Mouse (Mus musculus): Measurements from ENCODE around the gene Abhd2. TPM values are rescaled to one million over a fixed set of nuclear protein-coding genes. Genes with fewer than 3 reads are reported as not detected.

Gene Abhd2
- total RNA-seq, 2 experiments from 2014 or later = 67.1 to 83.8 TPM

DNA sequence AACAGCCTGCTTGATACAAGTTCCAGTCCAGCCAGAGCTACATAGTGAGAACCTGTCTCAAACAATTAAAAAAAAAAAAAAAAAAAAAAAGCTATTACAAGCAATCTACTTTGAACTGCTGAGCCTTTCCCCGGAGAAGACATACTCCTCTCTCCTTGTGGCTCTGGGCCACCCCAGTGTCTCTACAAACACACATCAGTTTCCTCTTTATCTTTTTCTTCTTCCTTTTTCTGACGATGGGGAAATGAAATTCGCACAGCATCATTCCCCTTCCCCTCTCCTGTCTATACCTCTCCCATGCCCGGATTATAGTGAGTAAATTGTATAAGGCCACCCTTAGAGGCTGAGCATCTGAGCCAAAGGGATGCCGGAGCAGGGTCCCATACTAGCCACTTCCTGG is 95.7 kb downstream of the Abhd2 start:
- no peak for DNase-seq (ENCODE audit: extremely low spot score in 1 of 2, low spot score in 1 of 2)

DNA sequence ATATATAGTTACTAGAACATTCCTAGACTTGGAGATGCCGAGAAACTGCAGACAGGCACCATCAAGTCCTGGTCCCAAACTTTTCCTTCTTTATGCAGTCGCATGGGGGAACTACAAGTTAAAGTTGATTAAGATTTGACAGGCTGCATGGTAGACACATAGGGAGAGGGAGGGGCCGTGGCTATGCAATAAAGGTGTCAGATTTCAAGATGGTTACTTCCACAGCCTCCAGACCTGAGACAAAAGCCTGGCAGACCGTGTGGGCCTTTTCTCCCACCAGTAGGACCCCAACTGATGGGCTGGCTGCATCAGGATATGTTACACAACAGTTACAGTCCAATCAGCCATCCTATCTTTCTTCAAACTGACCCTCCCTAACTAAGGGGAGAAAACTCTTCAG is 96.4 kb downstream of the Abhd2 start:
- no peak for DNase-seq (ENCODE audit: extremely low spot score in 1 of 2, low spot score in 1 of 2)

- peak; percentile 65 to 90 for DNase-seq (ENCODE audit: extremely low spot score in 1 of 2, low spot score in 1 of 2)
These were observed 98.4 kb downstream of the Abhd2 start for GRCm38 (mm10) chr7:79371321-79371879.

DNA sequence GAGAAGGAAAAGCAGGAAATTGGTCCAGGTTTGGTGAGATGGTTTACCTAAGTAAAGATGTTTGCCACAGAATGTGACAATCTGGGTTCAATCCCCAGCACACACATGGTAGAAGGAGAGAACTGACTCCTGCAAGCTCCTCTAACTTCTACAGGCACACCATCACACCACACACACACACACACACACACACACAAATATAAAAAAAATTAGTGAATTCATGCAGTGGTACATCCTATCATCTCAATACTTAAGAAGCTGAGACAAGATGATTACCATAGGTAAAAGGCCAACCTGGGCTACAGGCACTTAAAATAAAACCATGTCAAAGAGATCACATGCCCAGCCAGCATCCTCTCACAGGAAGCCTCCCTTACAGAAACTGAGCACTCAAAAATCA is 101.0 kb downstream of the Abhd2 start:
- DNase-seq (ENCODE audit: extremely low spot score in 1 of 2, low spot score in 1 of 2) = no peak

- no peak for DNase-seq (ENCODE audit: extremely low spot score in 1 of 2, low spot score in 1 of 2)
These were observed 102.6 kb downstream of the Abhd2 start for GRCm38 (mm10) chr7:79375594-79375993.

DNA sequence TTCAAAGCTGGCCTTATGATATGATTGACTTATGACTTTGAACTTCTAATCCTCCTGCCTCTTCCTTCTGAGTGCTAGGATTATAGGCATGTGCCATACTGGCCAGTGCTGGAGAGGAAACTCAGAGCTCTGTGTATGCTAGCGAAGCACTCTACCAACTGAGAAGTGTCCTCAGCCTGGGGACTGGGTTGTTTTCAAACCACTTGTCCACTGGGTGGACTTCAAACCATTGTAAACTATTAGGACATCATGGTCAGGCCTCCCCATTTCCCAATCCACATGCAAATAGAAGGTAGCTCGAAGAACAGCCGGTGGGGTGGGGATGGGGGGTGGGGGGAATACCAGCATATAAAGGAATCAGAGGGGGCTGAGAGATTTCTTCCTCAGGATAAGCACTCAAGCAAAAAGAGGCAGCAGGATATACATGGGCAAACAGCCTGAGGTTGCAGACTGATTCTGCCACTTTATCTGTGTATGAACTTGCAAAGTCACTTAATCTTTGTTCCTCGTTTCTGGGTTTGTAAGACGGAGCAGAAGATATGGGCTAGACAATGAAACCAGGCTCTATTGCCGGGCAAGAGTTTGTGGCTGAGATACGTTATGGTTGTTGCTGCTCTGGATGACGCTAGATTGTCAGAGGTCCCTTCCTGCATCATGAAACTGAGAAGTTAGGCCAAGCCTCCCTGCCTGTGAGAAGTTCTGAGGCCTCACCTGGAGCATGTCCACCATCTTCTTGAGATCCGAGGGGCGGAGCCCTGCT is 103.7 kb downstream of the Abhd2 start:
- DNase-seq (ENCODE audit: extremely low spot score in 1 of 2, low spot score in 1 of 2) = no peak

GRCm38 (mm10) chr7:79386422-79387133 is 113.6 kb downstream of the Abhd2 start, which contains the start of gene Rlbp1:
TSS of gene Rlbp1 (minus strand) at chr7:79387048.
- DNase-seq (ENCODE audit: extremely low spot score in 1 of 2, low spot score in 1 of 2) = peak in 1 of 2 experiments; percentile 31

GRCm38 (mm10) chr7:79387140-79387539 is 114.1 kb downstream of the Abhd2 start:
- no peak for DNase-seq (ENCODE audit: extremely low spot score in 1 of 2, low spot score in 1 of 2)

DNA sequence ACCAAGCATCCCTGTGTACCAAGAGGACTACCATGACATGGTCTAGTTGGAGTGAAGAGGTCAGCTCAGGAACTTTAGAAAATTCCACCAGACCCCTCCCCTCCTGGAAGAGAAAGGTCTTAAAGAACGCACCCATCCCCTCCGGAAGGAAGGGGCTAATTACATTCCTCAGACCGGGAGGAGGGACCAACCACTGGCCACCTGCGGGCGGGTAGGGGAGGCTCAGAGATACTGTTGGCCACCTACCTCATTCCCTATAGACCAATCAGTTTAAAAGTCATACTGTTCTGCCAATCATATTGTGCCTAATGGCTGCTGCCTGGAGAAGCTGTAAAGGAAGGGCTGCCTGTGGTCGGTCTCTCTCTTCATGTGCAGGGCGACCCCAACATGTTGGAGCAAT is 115.0 kb downstream of the Abhd2 start:
- no peak for DNase-seq (ENCODE audit: extremely low spot score in 1 of 2, low spot score in 1 of 2)

- DNase-seq (ENCODE audit: extremely low spot score in 1 of 2, low spot score in 1 of 2) = no peak
These were observed 115.7 kb downstream of the Abhd2 start for GRCm38 (mm10) chr7:79388671-79389206.

GRCm38 (mm10) chr7:79390141-79390708 is 117.2 kb downstream of the Abhd2 start:
- DNase-seq (ENCODE audit: extremely low spot score in 1 of 2, low spot score in 1 of 2) = no peak

- no peak for DNase-seq (ENCODE audit: extremely low spot score in 1 of 2, low spot score in 1 of 2)
These were observed 118.5 kb downstream of the Abhd2 start for GRCm38 (mm10) chr7:79391471-79391870.

DNA sequence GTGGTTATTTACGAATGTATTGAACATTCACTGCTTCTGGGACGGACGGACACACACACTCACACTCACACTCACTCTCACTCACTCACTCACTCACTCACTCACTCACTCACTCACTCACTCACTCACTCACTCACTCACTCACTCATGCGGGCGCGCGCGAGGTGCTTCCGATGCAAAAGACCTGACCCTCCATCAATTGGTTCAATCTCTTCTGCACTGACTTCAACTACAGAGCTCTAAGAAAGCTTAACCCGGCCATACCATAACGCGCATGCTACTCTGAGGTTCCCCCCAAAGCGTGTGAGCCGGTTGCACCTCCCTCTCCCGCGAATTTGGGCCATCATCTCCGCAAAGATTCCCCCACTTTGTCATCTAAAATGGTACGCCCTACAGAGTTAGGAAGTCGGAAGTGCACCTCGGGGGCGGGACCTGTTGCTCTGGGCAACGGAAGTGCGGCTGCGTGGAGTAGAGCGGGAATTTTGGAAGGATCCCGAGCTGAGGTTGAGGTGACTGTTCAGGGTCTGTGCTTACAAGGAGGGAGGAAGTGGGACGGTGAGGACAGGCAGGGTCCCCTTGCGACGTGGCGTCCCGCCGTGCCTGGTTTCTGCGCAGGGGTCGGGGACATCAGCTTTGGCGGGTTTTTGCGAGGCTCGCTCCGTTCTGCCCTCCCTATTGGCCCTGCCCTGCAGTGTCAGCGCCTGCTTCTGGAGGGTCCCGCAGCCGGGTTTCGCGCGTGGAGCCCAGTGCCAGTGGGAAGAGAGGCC is 119.1 kb downstream of the Abhd2 start, which contains the start of gene Fanci:
TSS of gene Fanci (plus strand) at position 47 of the 767 bp plus-strand sequence.
- peak; percentile 96 to 99 for DNase-seq (ENCODE audit: extremely low spot score in 1 of 2, low spot score in 1 of 2)

GRCm38 (mm10) chr7:79392860-79393513 is 120.0 kb downstream of the Abhd2 start:
- DNase-seq (ENCODE audit: extremely low spot score in 1 of 2, low spot score in 1 of 2) = no peak

DNA sequence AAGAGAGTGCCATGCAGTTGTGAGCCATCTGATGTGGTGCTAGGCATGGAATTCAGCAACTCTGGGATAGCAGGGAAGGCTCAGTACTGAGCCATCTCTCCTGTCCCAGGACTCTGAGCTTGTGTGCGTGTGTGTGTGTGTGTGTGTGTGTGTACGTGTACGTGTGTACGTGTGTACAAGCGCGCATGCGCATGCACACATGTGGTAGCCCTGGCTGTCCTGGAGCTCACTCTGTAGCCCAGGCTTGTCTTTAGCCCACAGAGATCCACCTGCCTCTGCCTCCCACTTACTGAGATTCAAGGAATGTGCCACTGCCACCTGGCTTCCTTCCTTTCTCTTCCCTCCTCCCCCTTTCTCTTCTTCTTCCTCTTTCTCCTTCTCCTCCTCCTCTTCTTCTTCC is 120.9 kb downstream of the Abhd2 start:
- no peak for DNase-seq (ENCODE audit: extremely low spot score in 1 of 2, low spot score in 1 of 2)

GRCm38 (mm10) chr7:79394666-79395065 is 121.7 kb downstream of the Abhd2 start:
- no peak for DNase-seq (ENCODE audit: extremely low spot score in 1 of 2, low spot score in 1 of 2)

DNA sequence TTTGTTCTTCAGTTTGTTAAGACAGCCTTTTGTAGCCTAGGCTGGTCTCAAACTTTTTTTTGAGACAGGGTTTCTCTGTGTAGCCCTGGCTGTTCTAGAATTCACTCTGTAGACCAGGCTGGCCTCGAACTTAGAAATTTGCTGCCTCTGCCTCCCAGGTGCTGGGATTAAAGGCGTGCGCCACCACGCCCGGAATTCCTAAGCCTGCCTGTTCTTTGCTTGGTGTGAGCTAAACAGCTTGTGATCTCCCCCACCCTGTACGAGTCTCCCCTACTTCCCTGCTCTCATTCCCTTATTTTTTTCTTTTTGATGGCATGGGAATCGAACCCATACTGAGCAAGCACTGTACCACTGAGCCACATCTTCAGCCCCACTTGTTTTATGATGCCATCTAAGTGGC is 122.2 kb downstream of the Abhd2 start:
- no peak for DNase-seq (ENCODE audit: extremely low spot score in 1 of 2, low spot score in 1 of 2)

- no peak for DNase-seq (ENCODE audit: extremely low spot score in 1 of 2, low spot score in 1 of 2)
These were observed 124.5 kb downstream of the Abhd2 start for GRCm38 (mm10) chr7:79397446-79397963.

DNA sequence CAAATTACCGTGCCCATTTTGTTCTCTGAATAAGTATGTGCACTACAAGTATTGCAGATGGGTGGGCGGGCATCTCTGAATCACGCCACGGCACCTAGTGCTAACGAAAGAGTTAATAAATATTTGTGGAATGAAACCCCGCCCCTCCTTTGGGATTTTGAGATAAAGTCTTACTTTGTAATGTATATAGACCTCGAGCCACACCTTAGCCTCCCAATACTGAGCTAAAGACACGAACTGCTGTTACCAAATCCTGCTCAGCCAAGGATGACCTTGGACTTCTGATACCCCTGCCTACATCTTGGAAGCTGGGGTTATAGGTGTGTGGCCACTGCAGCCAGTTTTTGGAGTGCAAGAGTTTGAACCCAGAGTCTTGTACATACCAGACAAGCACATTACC is 125.4 kb downstream of the Abhd2 start:
- no peak for DNase-seq (ENCODE audit: extremely low spot score in 1 of 2, low spot score in 1 of 2)
